Mouse (Mus musculus) heart, embryonic 12.5 days (tissue): ENCODE results near the gene Gm20815. TPM values are rescaled to one million over a fixed set of nuclear protein-coding genes. Genes with fewer than 3 reads are reported as not detected.
"Not testable (repeated sequence)": the region's sequence is repeated elsewhere in the genome, so short reads cannot be mapped to it uniquely, and the experiment has no call there.

ENCODE experiments used
- ATAC-seq: fragments of 200-750 bp; cut with Nextera tagmentation; 2 replicates; pipeline ENCODE4 v1.8.0; 2017; ENCODE audit warnings: moderate TSS enrichment, moderate library complexity; ENCODE audit not compliant: insufficient number of reproducible peaks, low FRiP score
- H3K27ac ChIP-seq: fragments of 300-500 bp; sonication (generic); 2 replicates; pipeline ENCODE4 v1.5.1; 2016; ENCODE audit warnings: mild to moderate bottlenecking, moderate library complexity; ENCODE audit not compliant: poor library complexity, severe bottlenecking
- H3K27me3 ChIP-seq: fragments of 300-500 bp; sonication (generic); replicated peaks from 2 replicates; pipeline ENCODE4 v1.6.1; 2016; ENCODE audit warnings: mild to moderate bottlenecking, moderate library complexity
- H3K36me3 ChIP-seq: fragments of 300-500 bp; sonication (generic); 2 replicates; pipeline ENCODE4 v1.6.1; 2016; ENCODE audit warnings: mild to moderate bottlenecking, moderate library complexity
- H3K4me1 ChIP-seq: fragments of 300-500 bp; sonication (generic); replicated peaks from 2 replicates; pipeline ENCODE4 v1.6.1; 2016; ENCODE audit warnings: mild to moderate bottlenecking
- H3K4me2 ChIP-seq: fragments of 300-500 bp; sonication (generic); 2 replicates; pipeline ENCODE4 v1.6.1; 2016; ENCODE audit warnings: mild to moderate bottlenecking, moderate library complexity
- H3K4me3 ChIP-seq: fragments of 300-500 bp; sonication (generic); 2 replicates; pipeline ENCODE4 v1.5.1; 2016; ENCODE audit warnings: mild to moderate bottlenecking
- H3K9ac ChIP-seq: fragments of 300-500 bp; sonication (generic); 2 replicates; pipeline ENCODE4 v1.6.1; 2016; ENCODE audit warnings: mild to moderate bottlenecking, moderate library complexity
- H3K9me3 ChIP-seq: fragments of 300-500 bp; sonication (generic); replicated peaks from 2 replicates; pipeline ENCODE4 v1.6.1; 2016; ENCODE audit warnings: mild to moderate bottlenecking, moderate library complexity
- WGBS: fragments of 180-500 bp; shearing (Covaris S2); methylation state at CpG from one replicate; pipeline ENCODE4 v1.1.7; 2016; 5-methylcytosine and 5-hydroxymethylcytosine counted together
- polyA plus RNA-seq: library from polyadenylated mRNA; unstranded; fragments of >200 nt; fragmentation: Nextera tagmentation; extraction: Ambion mirVana; gene quantifications from 2 replicates; pipeline ENCODE4 v1.2.1, GENCODE M21; 2016

The Gm20815 gene
- not detected in 2 replicates for polyA plus RNA-seq

- WGBS = no CpG with 5 or more reads among the region's 4 CpGs
- H3K4me1 ChIP-seq, H3K27ac ChIP-seq, H3K27me3 ChIP-seq, H3K4me2 ChIP-seq, H3K4me3 ChIP-seq, H3K36me3 ChIP-seq, ATAC-seq, H3K9me3 ChIP-seq, H3K9ac ChIP-seq: not testable (repeated sequence)
Observed at GRCm38 (mm10) chrY:8835069-8835468, at the start of gene Gm20815. Gm20815 (minus strand) TSS chrY:8835169.
